Mouse (Mus musculus): ENCODE data around the gene Pla2g12b.

Pla2g12b gene

GRCm38 (mm10) chr10:59413711-59414110 lies 10.3 kb downstream of the Pla2g12b start:
- no peak for DNase-seq (ENCODE audit: inconsistent ontology term)

- DNase-seq (ENCODE audit: inconsistent ontology term) = no peak
Observed at GRCm38 (mm10) chr10:59416623-59417022, 13.2 kb downstream of the Pla2g12b start.

GRCm38 (mm10) chr10:59419516-59419915 lies 16.1 kb downstream of the Pla2g12b start:
- no peak for DNase-seq (ENCODE audit: inconsistent ontology term)

GRCm38 (mm10) chr10:59424453-59424852 lies 21.0 kb downstream of the Pla2g12b start:
- DNase-seq (ENCODE audit: inconsistent ontology term) = no peak

- no peak for DNase-seq (ENCODE audit: inconsistent ontology term)
Observed at GRCm38 (mm10) chr10:59425369-59425768, 21.9 kb downstream of the Pla2g12b start.

- no peak for DNase-seq (ENCODE audit: inconsistent ontology term)
Observed at GRCm38 (mm10) chr10:59426371-59426770, 22.9 kb downstream of the Pla2g12b start.

- peak; percentile 14 for DNase-seq (ENCODE audit: inconsistent ontology term)
Observed at GRCm38 (mm10) chr10:59429448-59430135, 26.1 kb downstream of the Pla2g12b start.

- peak; percentile 75 for DNase-seq (ENCODE audit: inconsistent ontology term)
Observed at GRCm38 (mm10) chr10:59430701-59431218, 27.3 kb downstream of the Pla2g12b start.

- DNase-seq (ENCODE audit: inconsistent ontology term) = no peak
Observed at GRCm38 (mm10) chr10:59435746-59436145, 32.3 kb downstream of the Pla2g12b start.

GRCm38 (mm10) chr10:59438651-59439050 lies 35.2 kb downstream of the Pla2g12b start:
- no peak for DNase-seq (ENCODE audit: inconsistent ontology term)

- DNase-seq (ENCODE audit: inconsistent ontology term) = peak; percentile 81
Observed at GRCm38 (mm10) chr10:59439508-59439931, 36.1 kb downstream of the Pla2g12b start.

- DNase-seq (ENCODE audit: inconsistent ontology term) = no peak
Observed at GRCm38 (mm10) chr10:59440177-59440576, 36.7 kb downstream of the Pla2g12b start.

- no peak for DNase-seq (ENCODE audit: inconsistent ontology term)
Observed at GRCm38 (mm10) chr10:59441735-59442134, 38.3 kb downstream of the Pla2g12b start, which contains the start of gene Oit3. Gene Oit3 (minus strand): TSS chr10:59441778.

GRCm38 (mm10) chr10:59443212-59443611 lies 39.8 kb downstream of the Pla2g12b start:
- no peak for DNase-seq (ENCODE audit: inconsistent ontology term)

- no peak for DNase-seq (ENCODE audit: inconsistent ontology term)
Observed at GRCm38 (mm10) chr10:59444106-59444505, 40.6 kb downstream of the Pla2g12b start.

- no peak for DNase-seq (ENCODE audit: inconsistent ontology term)
Observed at GRCm38 (mm10) chr10:59444635-59445034, 41.2 kb downstream of the Pla2g12b start.

- DNase-seq (ENCODE audit: inconsistent ontology term) = no peak
Observed at GRCm38 (mm10) chr10:59446911-59447437, 43.5 kb downstream of the Pla2g12b start.

- DNase-seq (ENCODE audit: inconsistent ontology term) = no peak
Observed at GRCm38 (mm10) chr10:59447546-59447945, 44.1 kb downstream of the Pla2g12b start.

- DNase-seq (ENCODE audit: inconsistent ontology term) = peak; percentile 35
Observed at GRCm38 (mm10) chr10:59451839-59452238, 48.4 kb downstream of the Pla2g12b start.

GRCm38 (mm10) chr10:59454631-59455030 lies 51.2 kb downstream of the Pla2g12b start:
- no peak for DNase-seq (ENCODE audit: inconsistent ontology term)

GRCm38 (mm10) chr10:59459767-59460166 lies 56.3 kb downstream of the Pla2g12b start:
- no peak for DNase-seq (ENCODE audit: inconsistent ontology term)

- DNase-seq (ENCODE audit: inconsistent ontology term) = no peak
Observed at GRCm38 (mm10) chr10:59462307-59462706, 58.8 kb downstream of the Pla2g12b start.

- DNase-seq (ENCODE audit: inconsistent ontology term) = no peak
Observed at GRCm38 (mm10) chr10:59465546-59465945, 62.1 kb downstream of the Pla2g12b start.
